Mouse (Mus musculus) frontal cortex, postnatal 25 days (tissue): ENCODE results near the gene C3ar1.

Experiments used
- DNase-seq, 2 experiments: peaks; one replicate each; pipeline ENCODE4 v3.0.0; 2022; ENCODE audit warnings: low spot score in 2 of 2

C3ar1 gene

DNA sequence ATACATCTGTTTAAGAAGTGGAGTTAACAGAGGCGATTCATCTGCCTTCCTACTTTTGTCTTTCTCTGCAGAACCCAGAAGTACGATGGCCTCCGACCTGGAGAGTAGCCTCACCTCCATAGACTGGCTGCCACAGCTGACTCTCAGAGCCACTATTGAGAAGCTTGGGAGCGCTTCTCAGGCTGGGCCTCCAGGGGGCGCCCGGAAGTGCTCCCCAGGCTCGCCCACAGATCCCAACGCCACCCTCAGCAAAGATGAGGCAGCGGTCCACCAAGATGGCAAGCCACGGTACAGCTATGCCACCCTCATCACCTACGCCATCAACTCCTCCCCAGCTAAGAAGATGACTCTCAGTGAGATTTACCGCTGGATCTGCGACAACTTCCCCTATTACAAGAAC lies 27.9 kb downstream of the C3ar1 start:
- no peak for DNase-seq

DNA sequence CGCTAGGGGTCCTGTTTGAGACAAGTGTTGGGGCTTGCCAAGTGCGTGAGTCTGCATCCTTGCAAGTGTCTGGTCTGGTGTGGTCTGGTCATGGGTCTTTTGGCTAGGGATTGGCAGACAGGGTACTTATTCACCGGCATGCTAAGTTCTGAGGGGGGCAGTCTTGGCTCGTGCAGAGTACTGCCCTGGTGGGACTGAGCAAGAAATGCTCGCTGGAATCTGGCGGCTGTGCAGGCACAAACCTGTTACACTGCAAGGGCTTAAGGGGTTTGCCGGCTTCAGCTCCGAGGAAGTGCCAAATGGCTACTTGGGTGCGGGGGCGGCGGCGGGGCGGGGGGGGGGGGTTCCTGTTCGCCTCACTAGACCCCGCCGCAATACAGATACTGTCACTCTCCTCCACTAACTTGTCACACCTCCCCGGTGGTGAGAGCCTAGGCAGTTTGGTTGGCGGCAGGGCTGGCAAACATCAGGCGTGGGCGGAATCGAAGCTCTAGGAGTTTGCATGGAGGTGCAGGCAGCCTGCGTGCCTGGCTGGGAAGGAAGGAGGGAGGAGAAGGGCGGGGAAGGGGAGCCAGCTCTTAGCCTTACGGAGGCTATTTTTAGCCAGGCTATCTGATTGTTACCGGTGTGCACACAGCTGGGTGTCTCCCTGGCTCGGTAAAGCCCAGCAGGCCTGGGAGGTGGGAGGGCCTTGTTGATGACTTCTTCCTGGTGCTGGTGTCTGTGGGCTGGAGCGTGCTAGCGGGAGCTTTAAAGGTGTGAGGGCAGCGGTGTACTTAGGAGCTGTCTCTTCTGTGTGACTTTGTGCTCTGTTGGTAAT lies 29.8 kb downstream of the C3ar1 start:
- peak; percentile 66 to 76 for DNase-seq

DNA sequence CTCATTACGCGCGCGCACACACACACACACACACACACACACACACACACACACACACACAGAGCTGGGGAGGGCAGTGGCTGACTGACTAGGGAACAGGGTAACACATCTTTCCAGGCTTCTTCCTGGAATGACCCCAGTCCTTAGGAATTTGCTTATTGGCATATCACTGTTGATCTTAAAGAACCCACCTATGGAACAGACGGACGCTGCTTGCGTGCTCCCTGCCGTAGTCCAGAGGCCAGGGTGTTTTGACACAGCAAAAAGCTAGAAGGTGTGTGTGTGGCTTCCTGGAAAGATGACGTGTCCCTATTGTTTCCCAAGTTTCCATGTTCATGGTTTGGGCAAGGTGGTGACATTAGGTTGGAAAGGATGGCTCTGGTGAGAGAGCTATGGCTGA lies 30.8 kb downstream of the C3ar1 start:
- no peak for DNase-seq

DNA sequence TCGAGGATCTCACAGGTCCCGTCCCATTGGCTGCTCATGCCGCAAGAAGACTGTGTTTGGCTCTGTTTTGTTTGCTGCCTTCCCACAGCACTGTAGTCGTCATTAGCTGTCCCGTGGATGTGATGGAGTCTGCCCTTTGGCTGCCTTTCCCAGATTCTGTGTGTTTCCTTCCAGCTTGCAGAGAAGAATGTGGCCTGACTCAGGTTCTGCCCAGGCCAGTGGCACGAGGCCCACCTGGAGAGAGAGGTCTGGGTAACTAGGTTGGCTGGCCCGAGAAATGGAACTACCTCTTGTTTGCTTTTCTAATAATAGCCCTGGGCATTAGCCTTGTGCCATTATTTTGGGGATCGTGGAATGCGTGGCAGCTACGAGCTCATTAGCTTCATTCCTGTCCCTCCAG lies 31.9 kb downstream of the C3ar1 start:
- DNase-seq = no peak

DNA sequence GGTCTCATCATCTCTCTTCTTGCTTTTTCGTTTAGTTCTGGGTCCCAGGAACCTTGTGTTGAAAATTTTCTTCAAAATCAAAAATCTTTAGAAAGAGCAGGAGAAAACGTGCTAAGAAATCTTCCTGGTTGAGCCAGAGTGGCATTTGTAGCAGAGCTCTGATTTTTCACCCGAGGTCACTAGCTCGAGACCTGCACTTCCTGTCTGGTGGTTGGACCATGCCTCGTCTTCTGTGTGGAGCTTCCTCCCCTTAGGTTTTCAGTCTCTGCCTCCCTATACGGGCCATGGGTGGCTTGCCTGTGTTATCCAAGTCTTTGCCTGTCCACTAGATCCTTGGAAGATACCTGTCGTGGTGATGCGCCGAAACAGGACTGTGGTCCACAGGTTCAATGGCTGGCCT lies 34.1 kb downstream of the C3ar1 start:
- DNase-seq = no peak

DNA sequence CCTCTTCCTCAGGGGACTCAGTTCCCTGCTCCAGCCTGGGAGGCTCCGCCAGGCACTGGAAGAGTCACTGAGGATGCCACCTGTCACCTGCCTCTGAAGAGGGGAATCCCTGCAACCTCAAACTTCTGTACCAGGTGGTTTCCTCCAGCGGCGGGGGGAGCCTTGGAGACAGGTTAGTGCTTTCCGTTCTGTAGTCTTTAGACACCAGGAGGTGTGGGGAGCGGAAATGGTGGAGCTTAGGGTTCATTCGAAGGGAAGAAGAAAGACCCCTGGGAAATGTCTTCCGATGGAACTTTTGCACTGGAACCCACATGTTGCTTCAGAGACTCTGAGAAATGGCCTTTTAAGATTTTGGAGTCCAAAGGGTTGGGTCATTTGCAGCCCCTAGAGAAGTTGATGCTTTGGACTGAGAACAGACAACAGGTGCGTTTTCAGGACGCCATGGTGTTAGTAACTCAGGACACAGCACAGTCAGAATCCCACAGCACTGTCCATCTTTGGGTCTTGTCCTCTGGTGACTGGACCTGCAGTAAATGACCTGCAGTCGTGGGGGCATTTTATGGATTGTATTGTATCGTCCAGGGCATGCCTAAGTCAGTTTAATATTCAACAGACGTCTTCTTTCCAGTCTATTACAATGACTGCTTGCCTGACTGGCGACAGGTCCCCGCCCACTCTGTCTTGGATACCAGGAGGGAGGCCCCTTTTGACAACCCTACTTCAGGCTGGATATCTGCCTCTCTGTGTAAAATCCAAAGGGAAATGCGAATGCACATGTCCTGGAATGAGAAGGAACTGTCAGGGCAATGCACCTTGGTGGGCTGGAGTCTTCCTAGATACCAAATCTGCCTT lies 34.9 kb downstream of the C3ar1 start:
- no peak for DNase-seq

DNA sequence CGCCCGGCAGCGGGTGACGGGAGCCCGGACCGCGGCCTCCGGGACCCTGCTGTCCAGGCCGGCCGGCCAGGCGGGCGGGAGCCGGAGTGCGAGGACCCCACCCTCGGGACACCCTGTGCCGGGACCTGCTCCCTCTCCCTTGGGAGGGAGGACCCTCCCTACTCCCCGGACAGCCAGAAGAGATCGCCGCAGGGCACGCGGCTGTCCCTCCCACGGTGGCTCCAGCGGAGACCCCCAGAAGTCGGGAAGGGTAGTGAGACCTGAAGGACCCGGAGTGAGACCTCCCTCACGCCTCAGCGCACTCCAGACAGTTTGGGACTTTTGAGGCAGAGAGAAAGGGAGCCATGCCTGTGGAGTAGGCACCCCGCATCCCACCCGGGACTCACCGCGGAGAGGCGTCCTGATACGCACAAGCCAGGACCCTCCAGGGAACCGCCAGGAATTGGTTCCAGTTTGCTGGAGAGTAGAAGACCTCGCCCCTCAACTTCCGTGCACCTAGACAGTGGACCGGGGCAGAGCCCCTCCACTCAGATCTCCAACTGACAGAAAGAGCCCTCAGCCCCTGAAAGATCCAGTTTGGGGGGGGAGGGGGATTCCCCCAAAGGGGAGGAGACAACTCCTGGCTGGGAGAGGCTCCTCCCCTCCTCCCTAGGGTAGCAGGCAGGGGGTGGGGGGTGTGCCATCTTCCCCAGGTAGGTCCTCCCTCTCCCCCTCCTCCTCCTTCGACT lies 35.7 kb downstream of the C3ar1 start:
- DNase-seq = no peak

DNA sequence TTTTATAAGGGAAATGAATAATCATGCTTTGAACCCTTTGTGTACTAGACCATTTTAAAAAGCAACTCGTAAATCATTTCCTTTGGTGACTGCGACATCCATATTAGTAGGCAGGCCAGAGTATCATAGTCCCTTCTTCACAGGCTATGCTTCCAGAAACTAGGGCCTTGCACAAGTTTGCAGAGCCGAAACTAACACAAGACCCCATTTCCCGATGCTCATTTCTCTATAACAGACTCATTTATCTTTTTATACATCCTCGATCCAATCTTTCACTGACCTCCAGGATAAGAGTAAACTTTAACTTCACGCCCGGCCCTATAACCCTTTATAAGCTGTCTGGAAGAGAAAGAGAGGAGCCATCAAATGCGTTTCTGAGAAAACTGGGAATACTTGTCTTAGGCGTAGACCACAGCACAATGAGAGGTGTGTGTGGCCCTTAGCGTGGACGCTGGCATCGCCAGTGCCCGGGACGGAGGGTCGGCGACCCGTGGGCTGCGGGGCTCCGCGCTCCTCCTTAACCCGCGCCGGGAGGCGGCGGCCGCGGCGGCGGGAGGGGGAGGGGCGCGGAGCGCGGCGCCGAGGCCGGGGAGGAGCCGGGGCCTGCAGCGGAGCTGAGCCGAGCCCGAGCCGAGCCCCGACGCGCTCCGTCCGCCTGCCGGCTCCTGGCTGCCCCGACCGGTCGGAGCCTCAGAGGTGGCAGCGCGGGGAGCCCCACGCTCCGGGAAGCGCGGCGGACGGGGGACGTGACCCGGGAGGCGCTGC lies 36.5 kb downstream of the C3ar1 start, which contains the start of gene Foxj2:
Gene Foxj2 (plus strand): TSS at position 609 of the 765 bp plus-strand sequence.
- DNase-seq = peak in 1 of 2 experiments; percentile 44

DNA sequence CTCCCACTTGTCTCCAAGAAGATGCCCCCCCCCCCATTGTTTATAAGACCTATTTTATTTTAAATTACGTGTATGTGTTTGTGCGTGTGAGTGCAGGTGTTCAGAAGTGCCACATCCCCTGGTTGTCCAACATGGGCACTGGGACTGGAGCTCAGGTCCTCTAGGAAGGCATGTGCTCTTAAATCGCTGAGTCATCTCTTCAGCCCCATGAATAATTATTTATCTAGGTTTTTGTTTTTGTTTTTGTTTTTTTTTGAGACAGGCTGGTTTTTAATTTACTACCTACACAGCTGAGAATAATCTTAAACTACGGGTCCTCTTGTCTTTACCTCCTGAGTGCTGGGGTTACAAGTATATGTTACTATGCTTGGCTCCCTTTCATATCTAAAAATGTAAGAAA lies 42.3 kb downstream of the C3ar1 start:
- no peak for DNase-seq

DNA sequence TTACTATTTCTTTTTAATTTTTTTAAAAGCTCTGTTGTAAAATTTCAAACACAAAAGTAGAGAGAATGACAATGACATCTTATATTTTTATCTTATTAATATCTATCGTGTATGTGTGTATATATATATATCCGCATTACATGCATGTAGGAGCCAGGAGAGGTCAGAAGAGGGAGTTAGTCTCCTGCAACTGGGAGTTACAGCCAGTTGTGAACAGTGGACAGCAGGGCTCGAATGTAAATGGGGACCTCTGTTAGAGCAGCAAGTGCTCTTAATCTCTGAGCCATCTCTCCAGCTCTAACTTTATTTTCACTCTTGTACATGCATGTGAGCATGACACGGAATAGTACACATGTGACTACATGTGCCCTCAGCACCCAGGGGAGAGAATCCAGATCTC lies 43.2 kb downstream of the C3ar1 start:
- DNase-seq = no peak

DNA sequence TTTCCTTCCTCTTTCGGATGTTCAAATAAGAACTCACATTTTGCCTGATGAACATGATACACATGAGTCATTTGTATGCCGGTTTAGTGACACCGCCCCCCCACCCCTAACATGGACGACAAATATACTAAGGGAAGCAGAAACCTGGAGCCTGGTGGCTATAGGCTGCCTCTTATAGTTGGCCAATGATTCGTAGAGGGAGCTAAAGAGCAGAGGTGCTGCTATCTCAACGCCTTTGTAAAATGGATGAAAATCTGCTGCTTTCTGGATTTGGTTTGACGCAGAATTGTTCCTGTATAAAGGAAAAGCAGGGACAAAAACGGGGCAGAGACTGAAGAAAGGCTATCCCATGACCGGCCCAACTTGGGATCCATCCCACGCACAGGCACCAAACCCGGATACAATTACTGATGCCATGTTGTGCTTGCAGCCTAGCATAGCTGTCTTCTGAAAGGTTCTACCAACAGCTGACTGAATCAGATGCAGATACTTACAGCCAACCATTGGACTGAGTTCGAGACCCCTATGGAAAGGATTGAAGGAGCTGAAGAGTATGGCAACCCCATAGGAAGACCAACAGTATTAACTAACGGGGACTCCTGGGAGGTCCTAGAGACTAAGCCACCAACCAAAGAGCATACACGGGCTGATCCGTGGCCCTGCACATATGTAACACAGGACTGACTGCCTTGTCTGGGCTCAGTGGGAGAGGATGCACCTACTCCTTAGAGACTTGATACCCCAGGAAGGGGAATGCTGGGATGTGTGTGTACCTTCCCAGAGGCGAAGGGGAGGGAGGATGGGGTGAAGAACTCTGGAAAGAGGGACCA lies 44.0 kb downstream of the C3ar1 start:
- no peak for DNase-seq

DNA sequence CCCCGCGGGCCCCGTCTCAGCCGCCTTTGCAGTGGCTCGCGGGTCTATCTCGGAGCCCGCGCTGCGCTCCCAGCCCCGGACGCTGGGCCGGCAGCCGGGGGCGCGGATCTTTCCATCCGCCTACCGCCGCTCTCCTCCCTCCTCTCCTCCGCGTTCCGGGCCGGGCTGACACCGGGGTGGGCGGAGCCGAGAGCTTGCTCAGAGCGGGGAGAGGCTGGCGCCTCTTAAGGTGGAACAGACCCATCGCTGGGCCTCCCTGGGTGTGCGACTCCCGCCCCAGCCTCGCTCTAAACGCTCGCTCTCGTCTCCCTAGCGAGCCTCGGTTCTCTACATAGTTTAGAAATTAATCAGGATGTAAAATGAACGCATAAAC lies 44.7 kb downstream of the C3ar1 start:
- peak; percentile 71 to 80 for DNase-seq

DNA sequence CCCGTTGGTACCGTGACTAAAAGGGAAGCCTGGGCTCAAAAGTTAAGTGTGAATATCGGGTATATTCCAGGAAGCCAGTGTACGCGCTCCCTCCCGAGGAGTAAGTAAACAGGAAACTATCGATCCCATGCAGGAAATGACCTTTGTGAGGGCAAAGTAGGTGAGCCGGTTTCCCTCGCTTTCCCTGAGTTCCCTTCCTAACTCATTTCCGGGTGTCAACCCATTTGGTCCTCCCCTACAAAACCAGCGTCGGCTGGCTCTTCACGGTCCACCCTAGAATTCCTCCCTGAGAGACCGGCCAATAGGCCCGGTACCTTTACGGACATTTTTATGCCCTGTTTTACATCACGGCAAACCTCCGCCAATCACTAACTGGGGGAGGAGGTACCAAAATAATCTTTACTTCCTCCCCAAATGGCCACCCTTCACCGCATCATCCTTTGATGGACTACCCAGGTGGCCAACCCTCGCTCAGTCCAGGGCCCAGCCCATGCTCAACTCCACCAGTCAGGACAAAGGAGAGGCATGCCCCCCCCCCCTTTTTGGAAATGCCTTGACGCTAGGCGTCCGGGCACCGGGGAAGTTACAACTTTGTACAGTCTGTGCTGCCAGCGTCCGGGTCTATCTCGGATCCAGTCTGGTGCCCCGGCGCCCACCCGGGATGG lies 45.2 kb downstream of the C3ar1 start:
- DNase-seq = peak; percentile 85 to 93

DNA sequence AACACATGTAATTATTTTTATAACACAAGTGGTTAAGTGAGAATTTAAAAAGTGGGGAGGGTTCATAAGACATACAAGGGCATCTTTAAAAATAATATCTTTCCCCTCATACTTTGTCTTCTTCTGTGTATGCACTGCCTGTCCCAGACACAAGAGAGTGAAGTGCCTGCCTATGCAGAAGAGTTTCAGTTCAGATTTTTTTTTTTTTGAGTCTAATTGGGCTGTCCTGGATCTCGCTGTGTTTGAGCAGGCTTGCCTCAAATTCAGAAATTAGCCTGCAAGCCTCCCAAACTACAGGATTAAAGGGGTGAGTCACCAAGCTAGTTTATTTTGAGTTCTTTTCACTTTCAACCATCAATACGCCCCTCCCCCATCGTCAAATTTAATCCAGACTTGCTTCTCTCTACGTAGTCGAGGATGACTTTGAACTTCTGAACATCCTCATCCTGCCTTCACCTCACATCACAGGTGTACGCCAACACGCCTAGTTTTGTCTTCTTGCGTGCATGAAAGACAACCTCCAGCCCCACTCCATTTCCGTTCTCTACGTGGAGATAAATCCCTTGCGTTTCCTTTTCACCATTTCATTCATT lies 45.8 kb downstream of the C3ar1 start:
- DNase-seq = no peak

DNA sequence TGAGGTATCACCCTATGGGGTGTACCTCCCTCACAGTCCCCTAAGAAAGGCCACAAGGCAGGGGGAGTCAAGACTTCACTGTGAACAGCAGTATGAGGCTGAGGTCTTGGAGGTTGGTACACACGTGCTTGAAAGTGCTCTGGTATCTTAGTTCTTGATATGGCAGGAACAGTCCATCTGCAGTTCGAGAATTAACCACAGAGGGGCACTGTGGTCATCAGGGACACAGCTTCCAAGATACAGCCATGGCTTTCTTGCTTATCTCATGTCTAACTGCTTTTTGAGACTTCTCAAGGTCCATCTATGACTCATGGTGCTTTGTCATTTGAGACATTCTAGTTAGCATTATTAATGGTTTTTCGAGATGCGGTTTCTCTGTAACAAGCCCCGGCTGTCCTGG lies 51.5 kb downstream of the C3ar1 start:
- DNase-seq = peak; percentile 76 to 77

DNA sequence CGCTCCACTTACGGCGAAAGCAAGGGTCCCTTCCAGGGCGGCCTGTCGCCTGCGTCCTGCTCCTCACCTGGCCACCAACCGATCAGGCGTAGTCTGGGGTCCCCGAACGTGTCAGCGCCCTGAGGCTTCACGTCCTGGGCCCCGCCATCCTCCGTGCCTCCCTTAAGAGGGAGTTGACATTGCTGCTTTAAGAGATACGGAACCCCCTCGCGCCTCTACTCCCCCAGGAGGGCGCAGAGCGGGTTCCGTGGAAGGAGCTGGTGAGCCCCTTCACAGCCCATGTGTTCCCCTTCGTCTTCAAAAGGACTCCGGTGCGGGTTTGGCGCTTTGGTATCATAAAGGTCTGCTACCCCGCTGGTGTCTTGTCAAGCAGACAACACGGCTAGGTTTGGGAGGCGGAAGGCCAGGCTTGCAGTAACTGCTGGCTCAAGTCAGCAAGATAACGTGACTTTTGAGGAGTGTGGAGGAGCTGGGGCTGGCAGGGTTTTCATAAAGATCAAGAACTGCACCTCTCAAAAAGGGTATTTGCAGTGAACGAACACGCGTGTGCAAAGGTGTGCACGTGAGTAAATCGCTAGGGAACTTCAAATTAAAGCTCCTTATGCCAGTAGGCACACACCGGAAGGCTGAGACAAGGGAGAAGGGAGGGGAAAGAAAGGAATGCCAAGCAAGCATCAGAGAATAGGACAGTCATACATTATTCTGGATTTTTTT lies 54.0 kb downstream of the C3ar1 start:
- peak in 1 of 2 experiments; percentile 34 for DNase-seq

DNA sequence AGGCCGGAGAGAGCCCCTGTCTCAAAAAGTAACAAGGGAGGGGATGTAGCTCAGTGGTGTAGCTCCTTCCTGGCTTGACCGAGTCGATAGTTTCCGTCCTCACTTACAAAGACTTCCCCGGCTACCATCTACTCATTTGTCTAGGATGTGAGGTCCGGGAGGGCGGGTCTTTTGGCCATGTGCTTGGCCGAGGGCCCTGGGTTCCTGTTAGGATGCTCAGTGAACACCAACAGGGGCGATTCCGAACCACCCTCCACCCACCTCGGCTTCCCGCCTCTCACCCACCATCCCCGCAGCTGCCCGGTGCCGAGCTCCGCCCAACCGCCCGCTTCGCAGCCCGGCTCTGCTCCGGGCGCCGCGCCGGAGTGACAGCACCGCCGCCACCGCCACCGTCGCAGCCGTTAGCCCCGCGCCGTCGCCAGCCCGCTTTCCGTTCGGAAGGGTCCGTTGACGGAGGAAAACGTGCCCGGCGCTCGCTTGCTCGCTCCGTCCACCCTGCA lies 54.6 kb downstream of the C3ar1 start, which contains the start of gene Slc2a3:
Gene Slc2a3 (minus strand): TSS at position 340 of the 500 bp plus-strand sequence.
- DNase-seq = peak in 1 of 2 experiments; percentile 46

DNA sequence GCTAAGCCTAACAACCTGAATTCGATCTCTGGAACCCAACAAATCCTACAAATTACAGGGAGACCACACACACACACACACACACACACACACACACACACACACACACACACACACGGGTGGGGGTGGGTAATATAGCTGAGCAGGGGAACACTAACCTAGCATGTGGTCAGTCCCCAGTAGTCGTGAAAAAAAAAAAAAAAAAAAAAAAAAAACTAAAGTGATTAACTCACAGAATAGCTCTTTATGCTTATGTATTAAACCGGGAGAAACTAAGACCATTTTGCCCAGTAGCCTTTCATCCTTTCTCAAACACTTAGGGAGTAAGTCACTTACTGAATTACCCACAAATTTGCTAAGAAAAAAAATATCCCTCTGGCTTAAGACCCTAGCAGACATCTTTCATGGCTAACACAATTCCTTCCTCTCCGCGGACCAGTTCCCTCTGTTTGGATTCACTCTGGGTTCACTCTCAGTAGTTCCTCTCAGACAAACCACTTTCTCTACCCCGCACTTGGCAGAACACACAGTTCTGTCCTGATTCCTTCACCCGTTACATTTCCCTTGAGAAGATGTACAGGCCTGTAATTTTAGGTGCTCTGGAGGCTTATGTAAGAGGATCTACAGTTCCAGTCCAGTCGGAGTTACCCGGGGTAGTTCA lies 55.2 kb downstream of the C3ar1 start:
- DNase-seq = no peak
